Mouse (Mus musculus): ENCODE measurements at regions not wholly inside any gene's neighbourhood (a gene's known extent, or its start where the extent isn't known, plus 50 kb on each side); places are given as distances from the start of the nearest gene placed in this dataset.

DNA sequence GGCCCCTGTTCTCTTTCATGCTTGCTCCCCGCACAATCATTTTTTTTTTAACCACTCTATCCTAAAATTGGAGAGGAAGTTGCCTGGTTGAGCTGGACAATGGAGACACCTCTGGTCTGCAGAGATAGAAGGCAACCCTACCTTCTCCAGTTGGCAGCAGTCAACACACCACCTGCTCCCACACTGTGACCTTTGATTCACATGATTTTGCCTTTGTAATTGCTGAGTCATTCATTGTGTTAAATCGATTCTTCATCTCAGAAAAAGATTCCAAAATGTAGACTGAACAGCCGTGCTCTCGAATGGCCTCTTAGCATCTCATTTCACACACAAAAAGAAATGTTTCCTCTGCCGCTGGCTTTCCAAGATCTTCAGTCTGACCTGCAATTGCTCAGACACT lies 616.2 kb downstream of the Pdcd6ip start:
- no peak for TF ChIP-seq CTCF (IDR thresholded peaks at IDR 0.05; ENCODE audit: low read depth, low read length)
- TF ChIP-seq EP300 (IDR thresholded peaks at IDR 0.05; ENCODE audit: insufficient read depth, low read depth, low read length) = no peak
- no peak for TF ChIP-seq POLR2A (IDR thresholded peaks at IDR 0.05; ENCODE audit: insufficient read depth, low read length)

All from ES-Bruce4 (cell line).